In genomic region chr11:59810480-59811158, GRCm38 (mm10) we compare ENCODE assay signal across 8 mouse cellular contexts. TPM values are rescaled to one million over a fixed set of nuclear protein-coding genes. Genes with fewer than 3 reads are reported as not detected.
DNase-seq lines count a peak whose midpoint lies in the region; ATAC-seq and TF ChIP-seq lines count a peak whose summit lies in the region.

No protein-coding gene starts in this region.

- DNase-seq in heart, adult 11 months: no peak
- DNase-seq in CD4-positive helper T cell, adult 2 months (ENCODE audit: low read depth, low spot score): peak; percentile 33
- no peak for DNase-seq in liver, postnatal 0 days
- no peak for DNase-seq in embryo, embryonic 11 days
- no peak for DNase-seq in embryo, embryonic 9.5 days (ENCODE audit: extremely low spot score)
- no peak for DNase-seq in thymus, postnatal 14 days

- no peak for TF ChIP-seq EP300 in liver, postnatal 0 days (IDR thresholded peaks at IDR 0.05; ENCODE audit: low read depth)

- H3K36me3 ChIP-seq in heart, embryonic 11.5 days (ENCODE audit: control insufficient read depth, insufficient read depth, low read length): peaks cover 9% of the 10 kb centered on the region
- peaks cover 19% of the 10 kb centered on the region for H3K36me3 ChIP-seq in forebrain, embryonic 15.5 days
- peaks cover 20% of the 10 kb centered on the region for H3K36me3 ChIP-seq in liver, postnatal 0 days (replicated peaks; ENCODE audit: insufficient read depth, low read length)

- ATAC-seq in heart, embryonic 11.5 days (replicated peaks; ENCODE audit: insufficient number of reproducible peaks, low FRiP score, low TSS enrichment): no peak
- no peak; the same call in 1 of the 2 replicates for ATAC-seq in forebrain, embryonic 15.5 days (replicated peaks)
- no peak for ATAC-seq in liver, postnatal 0 days

- H3K4me3 ChIP-seq in heart, embryonic 11.5 days (ENCODE audit: low read depth, low read length): peak overlapping the region; percentile 78
- H3K4me3 ChIP-seq in forebrain, embryonic 15.5 days: peak overlapping the region; percentile 86
- H3K4me3 ChIP-seq in liver, postnatal 0 days (ENCODE audit: low read depth, low read length): peak overlapping the region; percentile 69

- no peak overlapping the region for H3K27ac ChIP-seq in heart, embryonic 11.5 days (ENCODE audit: low read depth, low read length)
- H3K27ac ChIP-seq in forebrain, embryonic 15.5 days (replicated peaks): peak overlapping the region; percentile 100
- H3K27ac ChIP-seq in liver, postnatal 0 days (ENCODE audit: low read depth): peak overlapping the region; percentile 89

- TF ChIP-seq CTCF in liver, postnatal 0 days (IDR thresholded peaks at IDR 0.05; ENCODE audit: low read depth): no peak

- H3K4me2 ChIP-seq in heart, embryonic 11.5 days: peak overlapping the region; percentile 82
- peak overlapping the region; percentile 77 for H3K4me2 ChIP-seq in forebrain, embryonic 15.5 days (replicated peaks)
- peak overlapping the region; percentile 86 for H3K4me2 ChIP-seq in liver, postnatal 0 days (ENCODE audit: low read depth, low read length)

- no peaks in the 10 kb centered on the region for H3K9me3 ChIP-seq in heart, embryonic 11.5 days (replicated peaks; ENCODE audit: control insufficient read depth, low read length)
- no peaks in the 10 kb centered on the region for H3K9me3 ChIP-seq in forebrain, embryonic 15.5 days
- no peaks in the 10 kb centered on the region for H3K9me3 ChIP-seq in liver, postnatal 0 days (ENCODE audit: low read length)

- H3K27me3 ChIP-seq in heart, embryonic 11.5 days (ENCODE audit: control insufficient read depth, insufficient read depth, low read length): no peaks in the 10 kb centered on the region
- no peaks in the 10 kb centered on the region for H3K27me3 ChIP-seq in forebrain, embryonic 15.5 days
- no peaks in the 10 kb centered on the region for H3K27me3 ChIP-seq in liver, postnatal 0 days (ENCODE audit: insufficient read depth, low read length)

- 56% methylated on average over 14 of the region's 14 CpGs for WGBS in heart, embryonic 11.5 days (ENCODE audit: insufficient replicate concordance)
- 64% methylated on average over 14 of the region's 14 CpGs for WGBS in forebrain, embryonic 15.5 days
- WGBS in liver, postnatal 0 days (ENCODE audit: insufficient replicate concordance): 43% methylated on average over 14 of the region's 14 CpGs

- peak overlapping the region; percentile 99 for H3K9ac ChIP-seq in heart, embryonic 11.5 days (ENCODE audit: low read depth, low read length)
- H3K9ac ChIP-seq in forebrain, embryonic 15.5 days (replicated peaks): peak overlapping the region; percentile 99
- peak overlapping the region; percentile 86; the same call in 1 of the 2 replicates for H3K9ac ChIP-seq in liver, postnatal 0 days (replicated peaks)

- H3K4me1 ChIP-seq in heart, embryonic 11.5 days (ENCODE audit: control insufficient read depth, insufficient read depth, low read length): peaks cover 14% of the 10 kb centered on the region
- peaks cover 12% of the 10 kb centered on the region for H3K4me1 ChIP-seq in forebrain, embryonic 15.5 days
- peaks cover 21% of the 10 kb centered on the region for H3K4me1 ChIP-seq in liver, postnatal 0 days (ENCODE audit: insufficient read depth)

RNA-seq across cellular contexts. Expression of gene Flcn, which starts 0.8 kb away (rescaled TPM):
- 21.4 and 22.6 TPM in 2 replicates for polyA plus RNA-seq in heart, embryonic 11.5 days (2014; fragmentation: Nextera tagmentation; extraction: Ambion mirVana)
- 44.6 and 45.9 TPM in 2 replicates for polyA plus RNA-seq in forebrain, embryonic 15.5 days (2015; fragmentation: Nextera tagmentation; extraction: Ambion mirVana)
- 11.3 and 13.9 TPM in 2 replicates for polyA plus RNA-seq in liver, postnatal 0 days (2015; fragmentation: Nextera tagmentation; extraction: Ambion mirVana)

RNA-seq across cellular contexts. Expression of gene Pld6, which starts 23.2 kb away (rescaled TPM):
- polyA plus RNA-seq in heart, embryonic 11.5 days (2014; fragmentation: Nextera tagmentation; extraction: Ambion mirVana): 1.2 and 1.7 TPM in 2 replicates
- polyA plus RNA-seq in forebrain, embryonic 15.5 days (2015; fragmentation: Nextera tagmentation; extraction: Ambion mirVana): 3.6 and 4.0 TPM in 2 replicates
- polyA plus RNA-seq in liver, postnatal 0 days (2015; fragmentation: Nextera tagmentation; extraction: Ambion mirVana): 1.7 and 2.0 TPM in 2 replicates

RNA-seq across cellular contexts. Expression of gene Nt5m, which starts 28.6 kb away (rescaled TPM):
- 31.7 and 36.5 TPM in 2 replicates for polyA plus RNA-seq in heart, embryonic 11.5 days (2014; fragmentation: Nextera tagmentation; extraction: Ambion mirVana)
- polyA plus RNA-seq in forebrain, embryonic 15.5 days (2015; fragmentation: Nextera tagmentation; extraction: Ambion mirVana): 54.0 and 58.4 TPM in 2 replicates
- 16.0 and 16.4 TPM in 2 replicates for polyA plus RNA-seq in liver, postnatal 0 days (2015; fragmentation: Nextera tagmentation; extraction: Ambion mirVana)

RNA-seq across cellular contexts. Expression of gene Cops3, which starts 29.0 kb away (rescaled TPM):
- polyA plus RNA-seq in heart, embryonic 11.5 days (2014; fragmentation: Nextera tagmentation; extraction: Ambion mirVana): 168 and 181 TPM in 2 replicates
- 205 and 208 TPM in 2 replicates for polyA plus RNA-seq in forebrain, embryonic 15.5 days (2015; fragmentation: Nextera tagmentation; extraction: Ambion mirVana)
- polyA plus RNA-seq in liver, postnatal 0 days (2015; fragmentation: Nextera tagmentation; extraction: Ambion mirVana): 58.0 and 60.5 TPM in 2 replicates
